Mouse (Mus musculus): Measurements from ENCODE around the gene Cyba. TPM values are rescaled to one million over a fixed set of nuclear protein-coding genes. Genes with fewer than 3 reads are reported as not detected.

Cyba gene
- polyA plus RNA-seq, 1 experiment from 2014 or later: 175 TPM

- peak within 1 kb of the TSS; percentile 64 for H3K4me2 ChIP-seq
- no peaks in the 10 kb centered on the region for H3K9me3 ChIP-seq (ENCODE audit: low read depth, low read length)
- peak; percentile 72 for DNase-seq
- no peak for TF ChIP-seq CTCF (IDR thresholded peaks at IDR 0.05; ENCODE audit: low read depth)
- WGBS: 2% methylated on average over 56 of the region's 56 CpGs
- peak within 1 kb of the TSS; percentile 32; the same call in 1 of the 2 replicates for H3K9ac ChIP-seq
- peaks cover 34% of the 10 kb centered on the region for H3K27me3 ChIP-seq (ENCODE audit: insufficient read depth, low read length)
- H3K36me3 ChIP-seq (ENCODE audit: insufficient read depth): peaks cover 1% of the 10 kb centered on the region; the same call in 1 of the 2 replicates
- 0 out of 2 replicates have a peak within 1 kb of the TSS, but pooled peaks have one; percentile 18 for H3K27ac ChIP-seq (ENCODE audit: low read depth)
- peak within 1 kb of the TSS; percentile 32 for H3K4me3 ChIP-seq (ENCODE audit: low read depth, low read length)
- ATAC-seq (ENCODE audit: insufficient read depth): peak; percentile 76
- H3K4me1 ChIP-seq (ENCODE audit: insufficient read depth): 0 out of 2 replicates have a peak, but pooled peaks cover 10% of the 10 kb centered on the region
Observed at GRCm38 (mm10) chr8:122460524-122461472, 28.1 kb upstream of the Cyba start, which contains the start of gene Snai3. Gene Snai3, minus strand, starts transcription at chr8:122460733.

DNA sequence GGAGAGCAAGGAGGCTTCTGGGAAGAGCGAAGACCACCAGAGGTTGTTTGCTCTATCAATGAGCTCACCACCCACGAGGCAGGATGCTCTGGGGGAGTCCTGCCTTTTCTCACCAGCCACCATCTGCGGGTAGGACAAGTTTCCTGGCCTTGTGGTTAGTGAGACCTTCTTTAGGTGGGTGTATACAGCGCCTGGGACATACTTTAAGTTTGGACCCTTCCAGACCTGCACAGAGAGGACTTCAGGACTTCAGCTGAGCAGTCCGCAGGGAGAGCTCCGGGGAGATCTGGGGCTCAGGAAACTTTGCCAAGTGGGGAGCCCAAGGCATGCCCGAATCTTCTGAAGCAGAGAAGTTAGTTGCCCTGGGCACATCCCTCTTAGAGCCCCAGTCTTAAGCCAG lies 27.3 kb upstream of the Cyba start:
- H3K9ac ChIP-seq: peak overlapping the region; percentile 32; the same call in 1 of the 2 replicates
- H3K36me3 ChIP-seq (ENCODE audit: insufficient read depth): no peaks in the 10 kb centered on the region
- DNase-seq (no peak), ATAC-seq (ENCODE audit: insufficient read depth) (no peak)
- 0 out of 2 replicates have a peak, but pooled peaks cover 10% of the 10 kb centered on the region for H3K4me1 ChIP-seq (ENCODE audit: insufficient read depth)
- H3K9me3 ChIP-seq (ENCODE audit: low read depth, low read length): no peaks in the 10 kb centered on the region
- 0 out of 2 replicates have a peak overlapping the region, but pooled peaks have one; percentile 2 for H3K27ac ChIP-seq (ENCODE audit: low read depth)
- TF ChIP-seq CTCF (IDR thresholded peaks at IDR 0.05; ENCODE audit: low read depth): no peak
- peak overlapping the region; percentile 32 for H3K4me3 ChIP-seq (ENCODE audit: low read depth, low read length)
- peak overlapping the region; percentile 64 for H3K4me2 ChIP-seq
- peaks cover 34% of the 10 kb centered on the region for H3K27me3 ChIP-seq (ENCODE audit: insufficient read depth, low read length)
- 22% methylated on average over 7 of the region's 7 CpGs for WGBS

GRCm38 (mm10) chr8:122459218-122459900 lies 26.6 kb upstream of the Cyba start:
- peak; percentile 57 for TF ChIP-seq CTCF (IDR thresholded peaks at IDR 0.05; ENCODE audit: low read depth)
- H3K9me3 ChIP-seq (ENCODE audit: low read depth, low read length): no peaks in the 10 kb centered on the region
- 50% methylated on average over 6 of the region's 6 CpGs for WGBS
- H3K4me3 ChIP-seq (ENCODE audit: low read depth, low read length): no peak overlapping the region
- ATAC-seq (ENCODE audit: insufficient read depth): no peak
- no peak overlapping the region for H3K9ac ChIP-seq
- H3K36me3 ChIP-seq (ENCODE audit: insufficient read depth): no peaks in the 10 kb centered on the region
- peak overlapping the region; percentile 64; the same call in 1 of the 2 replicates for H3K4me2 ChIP-seq
- no peak for DNase-seq
- peaks cover 34% of the 10 kb centered on the region for H3K27me3 ChIP-seq (ENCODE audit: insufficient read depth, low read length)
- 0 out of 2 replicates have a peak, but pooled peaks cover 10% of the 10 kb centered on the region for H3K4me1 ChIP-seq (ENCODE audit: insufficient read depth)
- no peak overlapping the region for H3K27ac ChIP-seq (ENCODE audit: low read depth)

DNA sequence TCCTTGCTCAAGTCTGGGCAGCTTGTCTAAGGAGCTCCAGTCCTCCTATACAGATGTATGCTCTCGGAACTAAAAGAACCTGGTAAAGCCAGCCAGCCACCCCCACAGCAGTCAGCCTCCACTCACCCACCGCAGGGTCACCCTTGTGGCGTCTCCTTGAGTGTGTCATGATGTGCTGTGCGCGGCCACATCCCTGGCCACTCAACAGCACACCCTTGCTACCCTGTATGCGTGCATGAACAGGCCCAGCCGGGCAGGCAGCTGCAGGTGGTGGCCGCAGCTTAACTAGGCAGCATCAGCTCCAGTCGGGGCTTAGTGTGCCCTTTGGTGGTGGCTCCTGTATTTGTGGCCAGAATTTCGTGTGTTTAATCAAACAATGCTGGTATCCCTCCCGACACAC lies 24.4 kb upstream of the Cyba start:
- H3K27me3 ChIP-seq (ENCODE audit: insufficient read depth, low read length): peaks cover 34% of the 10 kb centered on the region
- ATAC-seq (ENCODE audit: insufficient read depth) (no peak), DNase-seq (no peak)
- no peak overlapping the region for H3K9ac ChIP-seq
- TF ChIP-seq CTCF (IDR thresholded peaks at IDR 0.05; ENCODE audit: low read depth): no peak
- H3K36me3 ChIP-seq (ENCODE audit: insufficient read depth): no peaks in the 10 kb centered on the region
- no peak overlapping the region for H3K4me3 ChIP-seq (ENCODE audit: low read depth, low read length)
- H3K27ac ChIP-seq (ENCODE audit: low read depth): no peak overlapping the region
- H3K9me3 ChIP-seq (ENCODE audit: low read depth, low read length): no peaks in the 10 kb centered on the region
- H3K4me2 ChIP-seq: no peak overlapping the region
- 0 out of 2 replicates have a peak, but pooled peaks cover 3% of the 10 kb centered on the region for H3K4me1 ChIP-seq (ENCODE audit: insufficient read depth)
- WGBS: 55% methylated on average over 11 of the region's 11 CpGs

DNA sequence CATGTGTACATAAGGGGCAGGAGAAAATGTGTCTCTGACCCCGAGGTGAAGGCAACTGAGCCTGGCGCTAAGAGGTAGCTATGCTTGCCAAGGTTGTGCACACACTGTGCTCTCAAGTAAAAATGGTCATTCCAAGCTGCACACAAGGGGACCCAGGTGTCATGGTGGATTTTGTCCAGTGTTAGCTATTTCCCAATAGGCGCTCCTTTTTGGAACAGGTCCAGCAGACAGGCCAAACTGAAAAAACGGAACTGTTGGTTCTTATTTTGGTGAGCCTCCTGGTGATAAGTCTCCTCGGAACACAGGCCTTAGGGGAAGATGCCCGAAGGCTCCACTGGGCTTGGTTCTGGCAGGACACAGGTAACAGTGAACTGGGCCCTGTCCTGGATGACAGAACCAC lies 21.7 kb upstream of the Cyba start:
- ATAC-seq (ENCODE audit: insufficient read depth): no peak
- Histone ChIP-seq H3K4me2 (no peak overlapping the region), H3K4me3 (ENCODE audit: low read depth, low read length) (no peak overlapping the region), H3K27ac (ENCODE audit: low read depth) (no peak overlapping the region), H3K9ac (no peak overlapping the region), H3K4me1 (ENCODE audit: insufficient read depth) (no peaks in the 10 kb centered on the region), H3K9me3 (ENCODE audit: low read depth, low read length) (no peaks in the 10 kb centered on the region), H3K36me3 (ENCODE audit: insufficient read depth) (no peaks in the 10 kb centered on the region), H3K27me3 (ENCODE audit: insufficient read depth, low read length) (peaks cover 10% of the 10 kb centered on the region)
- TF ChIP-seq CTCF (IDR thresholded peaks at IDR 0.05; ENCODE audit: low read depth): no peak
- no peak for DNase-seq
- 82% methylated on average over 6 of the region's 6 CpGs for WGBS

DNA sequence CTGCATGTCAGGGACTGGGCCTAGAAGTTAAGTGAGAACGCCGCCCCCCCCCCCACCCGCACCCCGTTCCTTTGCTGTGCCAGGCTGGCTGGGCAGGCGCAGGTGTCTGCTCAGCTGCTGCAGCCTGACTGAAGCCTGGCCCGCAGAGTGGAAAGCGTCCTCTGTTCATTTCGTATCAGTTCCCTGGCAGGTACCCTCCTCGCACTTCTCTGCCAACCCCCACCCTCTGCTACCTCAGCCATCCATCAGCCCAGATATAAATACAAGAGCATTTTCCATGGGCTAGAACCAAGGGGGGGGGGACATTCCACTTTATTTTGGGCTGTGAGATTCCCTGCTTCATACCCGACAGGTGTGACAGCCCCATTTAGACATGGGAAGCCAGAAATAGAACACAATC lies 19.4 kb upstream of the Cyba start:
- H3K4me1 ChIP-seq (ENCODE audit: insufficient read depth): no peaks in the 10 kb centered on the region
- no peak overlapping the region for H3K4me3 ChIP-seq (ENCODE audit: low read depth, low read length)
- H3K9me3 ChIP-seq (ENCODE audit: low read depth, low read length): no peaks in the 10 kb centered on the region
- no peak overlapping the region for H3K9ac ChIP-seq
- H3K4me2 ChIP-seq: no peak overlapping the region
- 79% methylated on average over 10 of the region's 10 CpGs for WGBS
- TF ChIP-seq CTCF (IDR thresholded peaks at IDR 0.05; ENCODE audit: low read depth): no peak
- ATAC-seq (ENCODE audit: insufficient read depth): no peak
- no peaks in the 10 kb centered on the region for H3K36me3 ChIP-seq (ENCODE audit: insufficient read depth)
- H3K27ac ChIP-seq (ENCODE audit: low read depth): no peak overlapping the region
- DNase-seq: no peak
- no peaks in the 10 kb centered on the region for H3K27me3 ChIP-seq (ENCODE audit: insufficient read depth, low read length)
